Mouse (Mus musculus) midbrain, postnatal 0 days (tissue): Measurements from ENCODE around the gene Zdhhc13. TPM values are rescaled to one million over a fixed set of nuclear protein-coding genes. Genes with fewer than 3 reads are reported as not detected.

Source experiments
- ATAC-seq: fragments of 200-750 bp; cut with Nextera tagmentation; 2 replicates; pipeline ENCODE4 v1.8.0; 2017; ENCODE audit warnings: moderate number of reproducible peaks, mild to moderate bottlenecking, moderate TSS enrichment, moderate library complexity; ENCODE audit not compliant: low FRiP score
- DNase-seq: peaks from one replicate; pipeline ENCODE4 v3.0.0-alpha.2; 2015; ENCODE audit warnings: low spot score
- H3K27ac ChIP-seq: fragments of 300-500 bp; sonication (generic); 2 replicates; pipeline ENCODE4 v1.5.1; 2014; ENCODE audit warnings: low read depth, mild to moderate bottlenecking, low read length, mixed read lengths
- H3K27me3 ChIP-seq: fragments of 300-500 bp; sonication (generic); 2 replicates; pipeline ENCODE4 v1.6.1; 2014; ENCODE audit warnings: low read length, control low read depth, mixed read lengths; ENCODE audit not compliant: insufficient read depth
- H3K36me3 ChIP-seq: fragments of 300-500 bp; sonication (generic); 2 replicates; pipeline ENCODE4 v1.6.1; 2014; ENCODE audit warnings: low read length, control low read depth, mixed read lengths; ENCODE audit not compliant: insufficient read depth
- H3K4me1 ChIP-seq: fragments of 300-500 bp; sonication (generic); 2 replicates; pipeline ENCODE4 v1.6.1; 2014; ENCODE audit warnings: mild to moderate bottlenecking, control low read depth, antibody characterized with exemption, low read length, mixed read lengths; ENCODE audit not compliant: insufficient read depth
- H3K4me2 ChIP-seq: fragments of 300-500 bp; sonication (generic); 2 replicates; pipeline ENCODE4 v1.6.1; 2014; ENCODE audit warnings: low read depth, mild to moderate bottlenecking, low read length, mixed read lengths; ENCODE audit not compliant: poor library complexity, severe bottlenecking
- H3K4me3 ChIP-seq: fragments of 300-500 bp; sonication (generic); 2 replicates; pipeline ENCODE4 v1.5.1; 2014; ENCODE audit warnings: low read depth, mild to moderate bottlenecking, low read length, moderate library complexity
- H3K9ac ChIP-seq: fragments of 300-500 bp; sonication (generic); replicated peaks from 2 replicates; pipeline ENCODE4 v1.6.1; 2014; ENCODE audit warnings: mild to moderate bottlenecking, low read length, moderate library complexity, mixed read lengths; ENCODE audit not compliant: poor library complexity, severe bottlenecking
- H3K9me3 ChIP-seq: fragments of 300-500 bp; sonication (generic); 2 replicates; pipeline ENCODE4 v1.6.1; 2016; ENCODE audit warnings: low read length, control low read depth
- CTCF ChIP-seq: IDR thresholded peaks from 2 replicates; pipeline ENCODE4 v1.5.1; 2016; ENCODE audit warnings: antibody characterized with exemption, mild to moderate bottlenecking
- WGBS: fragments of 180-500 bp; shearing (Covaris S2); extraction: QIAGEN DNeasy Blood & Tissue Kit; methylation state at CpG from one replicate; pipeline ENCODE4 v1.1.7; 2014; 5-methylcytosine and 5-hydroxymethylcytosine counted together
- polyA plus RNA-seq: library from polyadenylated mRNA; unstranded; fragments of >200 nt; fragmentation: Nextera tagmentation; extraction: Ambion mirVana; gene quantifications from 2 replicates; pipeline ENCODE4 v1.2.1, GENCODE M21; 2015
- total RNA-seq: library from RNA; depleted of rRNA; stranded (reverse); fragments of >200 nt; gene quantifications from 2 replicates; pipeline ENCODE4 v1.2.3, GENCODE M21; 2014

Gene Zdhhc13
- total and polyA plus RNA-seq, 2 experiments from 2014 or later: 21.2 to 43.0 TPM

DNA sequence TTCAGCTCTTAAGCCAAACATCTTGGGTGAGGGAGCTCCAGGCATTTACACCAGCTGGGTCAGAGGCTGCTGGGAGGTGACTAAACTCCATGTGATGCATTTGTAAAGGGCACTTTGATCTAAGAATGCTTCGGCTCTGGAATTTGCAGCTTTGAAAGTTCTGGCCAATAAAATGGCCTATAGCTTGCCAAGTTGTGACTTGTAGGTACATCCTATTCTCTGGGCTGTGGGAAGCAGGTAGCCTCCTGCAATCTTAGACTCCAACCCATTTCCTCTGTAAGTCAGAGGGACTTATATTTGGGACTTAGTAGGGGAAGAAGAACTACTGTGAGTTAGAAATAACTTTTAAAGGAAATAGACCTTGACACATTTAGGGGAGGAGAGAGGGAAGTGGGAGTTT is 72.1 kb downstream of the Zdhhc13 start:
- H3K36me3 ChIP-seq: no peaks in the 10 kb centered on the region
- no peak overlapping the region for H3K27ac ChIP-seq
- 71% methylated on average over 1 of the region's 1 CpGs for WGBS
- ATAC-seq (no peak), DNase-seq (no peak)
- TF ChIP-seq CTCF: no peak
- H3K9ac ChIP-seq: no peak overlapping the region
- H3K9me3 ChIP-seq: no peaks in the 10 kb centered on the region
- no peak overlapping the region for H3K4me3 ChIP-seq
- H3K4me1 ChIP-seq: no peaks in the 10 kb centered on the region
- H3K4me2 ChIP-seq: no peak overlapping the region
- H3K27me3 ChIP-seq: no peaks in the 10 kb centered on the region

DNA sequence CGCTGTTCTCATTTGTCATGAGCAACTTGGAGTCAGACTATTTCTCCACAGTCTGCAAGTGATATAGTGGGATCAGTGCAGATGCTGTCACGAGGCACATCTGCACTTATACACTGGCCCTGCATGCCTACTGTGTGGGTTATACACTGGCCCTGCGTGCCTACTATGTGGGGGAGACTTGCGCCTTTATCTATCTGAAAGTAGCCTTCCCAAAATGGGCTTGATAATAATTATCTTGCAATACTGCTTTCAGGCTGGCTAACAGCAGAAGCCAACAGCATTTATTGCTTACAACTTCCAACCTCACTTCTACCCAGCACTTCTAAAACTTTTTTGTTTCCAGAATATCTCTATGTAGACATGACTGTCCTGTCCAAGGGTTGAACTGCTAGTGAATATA is 73.0 kb downstream of the Zdhhc13 start:
- Histone ChIP-seq H3K36me3 (no peaks in the 10 kb centered on the region), H3K27me3 (no peaks in the 10 kb centered on the region), H3K27ac (no peak overlapping the region), H3K4me1 (no peaks in the 10 kb centered on the region), H3K9ac (no peak overlapping the region), H3K4me3 (no peak overlapping the region), H3K4me2 (no peak overlapping the region), H3K9me3 (no peaks in the 10 kb centered on the region)
- TF ChIP-seq CTCF: no peak
- no peak for DNase-seq
- 91% methylated on average over 4 of the region's 4 CpGs for WGBS
- ATAC-seq: no peak

DNA sequence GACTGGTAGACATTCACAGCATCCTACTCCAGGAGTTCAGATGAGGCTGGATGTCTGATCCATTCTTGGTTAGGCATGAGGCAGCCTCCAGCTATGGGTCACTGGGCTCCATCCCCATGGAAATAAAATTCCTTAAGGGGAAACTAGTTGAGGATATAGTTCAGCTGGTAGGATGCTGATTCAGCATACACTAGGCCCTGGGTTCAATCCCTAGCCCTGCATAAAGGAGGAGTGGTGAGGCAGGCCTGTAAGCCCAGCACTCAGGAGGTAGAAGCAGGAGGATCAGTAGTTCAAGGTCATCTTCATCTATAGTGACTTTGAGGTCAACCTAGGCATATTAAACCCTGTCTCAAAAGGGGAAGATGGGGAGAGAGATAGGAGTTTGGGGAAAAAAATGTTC is 75.4 kb downstream of the Zdhhc13 start:
- no peaks in the 10 kb centered on the region for H3K9me3 ChIP-seq
- no peak overlapping the region for H3K4me2 ChIP-seq
- H3K4me3 ChIP-seq: no peak overlapping the region
- no peak overlapping the region for H3K9ac ChIP-seq
- no peak for ATAC-seq
- H3K4me1 ChIP-seq: no peaks in the 10 kb centered on the region
- H3K36me3 ChIP-seq: no peaks in the 10 kb centered on the region
- no peak for DNase-seq
- no peaks in the 10 kb centered on the region for H3K27me3 ChIP-seq
- no peak for TF ChIP-seq CTCF
- no peak overlapping the region for H3K27ac ChIP-seq

DNA sequence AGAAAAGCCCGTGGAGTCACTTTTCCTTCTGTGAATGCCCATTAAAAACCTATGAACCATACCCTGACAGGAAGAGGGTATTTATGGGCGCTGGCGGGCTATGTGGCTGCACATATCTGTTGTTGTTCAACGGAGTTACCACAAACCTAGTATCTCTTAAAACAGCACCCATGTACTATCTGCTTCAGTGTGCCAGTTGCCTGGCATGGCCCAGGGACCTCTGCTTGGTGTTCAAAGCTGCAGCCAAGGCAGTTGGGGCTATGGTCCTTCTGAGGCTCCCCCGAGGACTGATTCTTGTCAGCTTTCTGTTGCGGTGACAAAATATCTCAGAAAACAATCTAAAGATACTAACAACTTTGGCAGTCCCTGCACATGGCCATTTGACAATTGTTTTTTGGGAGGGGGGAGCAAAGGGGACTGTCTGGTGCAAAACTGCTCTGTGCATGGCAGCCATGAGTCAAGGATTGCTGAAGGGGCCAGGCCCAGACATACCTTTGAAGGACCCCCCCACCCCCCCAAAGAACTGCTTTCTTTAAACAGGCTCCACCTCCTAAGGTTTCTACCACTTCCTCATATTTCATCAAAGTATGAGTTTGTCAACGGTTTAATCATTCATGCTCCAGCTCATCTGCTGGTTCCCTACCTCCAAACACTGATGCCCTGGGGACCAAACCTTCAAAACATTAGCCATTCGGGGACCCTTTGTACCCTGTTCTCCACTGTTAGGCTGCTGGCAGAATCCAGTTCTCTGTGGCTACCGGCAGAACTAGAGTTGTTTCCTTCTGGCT is 76.1 kb downstream of the Zdhhc13 start:
- no peaks in the 10 kb centered on the region for H3K27me3 ChIP-seq
- H3K4me3 ChIP-seq: no peak overlapping the region
- H3K9me3 ChIP-seq: no peaks in the 10 kb centered on the region
- no peak overlapping the region for H3K27ac ChIP-seq
- ATAC-seq (no peak), DNase-seq (no peak)
- H3K9ac ChIP-seq: no peak overlapping the region
- no peak overlapping the region for H3K4me2 ChIP-seq
- WGBS: 92% methylated on average over 9 of the region's 9 CpGs
- no peaks in the 10 kb centered on the region for H3K4me1 ChIP-seq
- no peak for TF ChIP-seq CTCF
- no peaks in the 10 kb centered on the region for H3K36me3 ChIP-seq

DNA sequence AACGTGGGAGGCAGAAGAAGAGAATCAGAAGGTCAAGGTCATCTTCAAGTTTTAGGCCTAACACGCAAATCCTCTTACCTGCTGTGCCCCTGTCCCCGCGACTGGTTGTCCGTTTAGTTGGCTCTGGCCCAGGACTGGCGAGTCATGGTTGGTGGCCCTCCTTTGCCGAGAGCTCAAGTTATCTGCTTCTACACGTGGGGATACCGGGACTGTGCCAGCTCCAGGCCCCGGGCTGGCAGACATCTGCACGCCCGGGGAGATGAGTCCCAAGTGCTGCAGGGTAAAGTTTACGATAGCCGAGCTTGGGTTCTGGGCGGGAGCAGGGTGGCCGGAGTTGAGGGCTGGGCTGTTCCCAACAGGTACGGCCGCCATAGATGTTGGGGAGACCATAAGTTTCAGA is 78.8 kb downstream of the Zdhhc13 start:
- H3K9me3 ChIP-seq: no peaks in the 10 kb centered on the region
- no peak overlapping the region for H3K4me2 ChIP-seq
- no peak overlapping the region for H3K27ac ChIP-seq
- no peak for DNase-seq
- H3K27me3 ChIP-seq: no peaks in the 10 kb centered on the region
- no peaks in the 10 kb centered on the region for H3K36me3 ChIP-seq
- no peak for ATAC-seq
- WGBS: 90% methylated on average over 18 of the region's 18 CpGs
- no peak overlapping the region for H3K9ac ChIP-seq
- no peaks in the 10 kb centered on the region for H3K4me1 ChIP-seq
- no peak for TF ChIP-seq CTCF
- H3K4me3 ChIP-seq: no peak overlapping the region

DNA sequence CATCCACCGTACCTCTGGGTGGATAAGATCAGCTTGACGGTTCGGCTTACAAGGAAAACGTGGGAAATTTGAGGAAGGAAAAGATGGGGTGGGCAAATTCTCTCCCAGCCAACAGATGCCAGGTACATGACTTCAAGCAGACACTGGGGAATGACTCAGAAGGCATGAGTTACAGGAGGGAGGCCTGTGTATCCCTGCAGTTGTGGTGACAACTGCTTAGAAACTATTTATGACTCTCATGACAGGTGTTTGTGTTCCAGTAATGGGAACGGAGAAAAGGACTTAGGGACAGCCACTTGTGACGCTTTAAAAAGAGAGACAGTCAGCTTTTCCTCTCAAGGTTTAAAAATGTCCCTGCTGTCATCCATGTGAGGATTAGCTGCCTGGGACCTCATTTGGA is 81.3 kb downstream of the Zdhhc13 start:
- Histone ChIP-seq H3K4me2 (no peak overlapping the region), H3K9me3 (no peaks in the 10 kb centered on the region), H3K9ac (no peak overlapping the region), H3K4me1 (no peaks in the 10 kb centered on the region), H3K27me3 (no peaks in the 10 kb centered on the region), H3K36me3 (no peaks in the 10 kb centered on the region), H3K4me3 (no peak overlapping the region), H3K27ac (no peak overlapping the region)
- 90% methylated on average over 6 of the region's 6 CpGs for WGBS
- no peak for TF ChIP-seq CTCF
- DNase-seq (no peak), ATAC-seq (no peak)
